Mouse (Mus musculus) heart, postnatal 0 days (tissue): Measurements from ENCODE around the gene Bckdha. TPM values are rescaled to one million over a fixed set of nuclear protein-coding genes. Genes with fewer than 3 reads are reported as not detected.

Source experiments
- ATAC-seq: fragments of 200-750 bp; cut with Nextera tagmentation; 2 replicates; pipeline ENCODE4 v1.8.0; 2017; ENCODE audit warnings: low read depth, moderate number of reproducible peaks, moderate library complexity; ENCODE audit not compliant: insufficient read depth
- DNase-seq: peaks from one replicate; pipeline ENCODE4 v3.0.0-alpha.2; 2016; ENCODE audit warnings: low spot score
- H3K27ac ChIP-seq: fragments of 300-500 bp; sonication (generic); 2 replicates; pipeline ENCODE4 v1.5.1; 2014; ENCODE audit warnings: low read depth, mild to moderate bottlenecking
- H3K27me3 ChIP-seq: fragments of 300-500 bp; sonication (generic); 2 replicates; pipeline ENCODE4 v1.6.1; 2014; ENCODE audit warnings: low read length, mixed read lengths; ENCODE audit not compliant: control insufficient read depth, insufficient read depth
- H3K36me3 ChIP-seq: fragments of 300-500 bp; sonication (generic); replicated peaks from 2 replicates; pipeline ENCODE4 v1.6.1; 2014; ENCODE audit warnings: low read length, mixed read lengths; ENCODE audit not compliant: control insufficient read depth, insufficient read depth
- H3K4me1 ChIP-seq: fragments of 300-500 bp; sonication (generic); 2 replicates; pipeline ENCODE4 v1.6.1; 2014; ENCODE audit warnings: antibody characterized with exemption; ENCODE audit not compliant: control insufficient read depth, insufficient read depth
- H3K4me2 ChIP-seq: fragments of 300-500 bp; sonication (generic); 2 replicates; pipeline ENCODE4 v1.6.1; 2014; ENCODE audit warnings: low read depth, mild to moderate bottlenecking, low read length, moderate library complexity
- H3K4me3 ChIP-seq: fragments of 300-500 bp; sonication (generic); 2 replicates; pipeline ENCODE4 v1.5.1; 2014; ENCODE audit warnings: low read depth, low read length
- H3K9ac ChIP-seq: fragments of 300-500 bp; sonication (generic); replicated peaks from 2 replicates; pipeline ENCODE4 v1.6.1; 2014; ENCODE audit warnings: low read depth, low read length, mixed read lengths
- H3K9me3 ChIP-seq: fragments of 300-500 bp; sonication (generic); replicated peaks from 2 replicates; pipeline ENCODE4 v1.6.1; 2016; ENCODE audit warnings: low read length; ENCODE audit not compliant: control insufficient read depth
- CTCF ChIP-seq: IDR thresholded peaks from 2 replicates; pipeline ENCODE4 v1.5.1; 2016; ENCODE audit warnings: antibody characterized with exemption, control low read depth, low read depth
- EP300 ChIP-seq: IDR thresholded peaks from 2 replicates; pipeline ENCODE4 v1.6.1; 2016; ENCODE audit warnings: antibody characterized with exemption, low read depth
- WGBS: fragments of 180-500 bp; shearing (Covaris S2); extraction: QIAGEN DNeasy Blood & Tissue Kit; methylation state at CpG from one replicate; pipeline ENCODE4 v1.1.7; 2014; 5-methylcytosine and 5-hydroxymethylcytosine counted together
- polyA plus RNA-seq: library from polyadenylated mRNA; unstranded; fragments of >200 nt; fragmentation: Nextera tagmentation; extraction: Ambion mirVana; gene quantifications from 2 replicates; pipeline ENCODE4 v1.2.1, GENCODE M21; 2015
- total RNA-seq: library from RNA; depleted of rRNA; stranded (reverse); fragments of >200 nt; gene quantifications from 2 replicates; pipeline ENCODE4 v1.2.3, GENCODE M21; 2014; ENCODE audit warnings: low replicate concordance

Bckdha gene
- total and polyA plus RNA-seq, 2 experiments from 2014 or later, result 89.5 to 154 TPM

DNA sequence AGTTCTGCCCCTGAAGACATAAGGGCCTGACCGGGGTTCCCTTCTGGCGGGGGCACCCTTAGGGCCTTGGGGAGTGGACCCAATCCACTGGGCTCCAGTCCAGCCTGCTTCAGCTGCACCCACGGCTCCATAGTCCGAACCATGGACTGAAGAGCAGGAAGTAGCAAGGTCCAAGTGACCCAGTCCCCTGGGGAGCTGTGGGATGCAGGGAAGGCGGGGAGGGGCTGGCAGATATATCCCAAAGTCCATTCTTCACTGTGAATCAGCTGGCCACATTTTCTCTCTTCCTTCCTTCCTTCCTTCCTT lies 43.1 kb downstream of the Bckdha start, which contains the start of gene Erich4:
Gene Erich4, minus strand, starts transcription at position 187 of the 306 bp plus-strand sequence.
- Histone ChIP-seq H3K4me1 (peaks cover 8% of the 10 kb centered on the region), H3K4me2 (no peak within 1 kb of the TSS), H3K4me3 (no peak within 1 kb of the TSS), H3K27ac (no peak within 1 kb of the TSS), H3K9me3 (no peaks in the 10 kb centered on the region), H3K27me3 (no peaks in the 10 kb centered on the region), H3K9ac (no peak within 1 kb of the TSS), H3K36me3 (no peaks in the 10 kb centered on the region)
- no peak for ATAC-seq
- TF ChIP-seq EP300, result no peak
- TF ChIP-seq CTCF, result no peak
- WGBS, result 57% methylated on average over 5 of the region's 5 CpGs
- no peak for DNase-seq

DNA sequence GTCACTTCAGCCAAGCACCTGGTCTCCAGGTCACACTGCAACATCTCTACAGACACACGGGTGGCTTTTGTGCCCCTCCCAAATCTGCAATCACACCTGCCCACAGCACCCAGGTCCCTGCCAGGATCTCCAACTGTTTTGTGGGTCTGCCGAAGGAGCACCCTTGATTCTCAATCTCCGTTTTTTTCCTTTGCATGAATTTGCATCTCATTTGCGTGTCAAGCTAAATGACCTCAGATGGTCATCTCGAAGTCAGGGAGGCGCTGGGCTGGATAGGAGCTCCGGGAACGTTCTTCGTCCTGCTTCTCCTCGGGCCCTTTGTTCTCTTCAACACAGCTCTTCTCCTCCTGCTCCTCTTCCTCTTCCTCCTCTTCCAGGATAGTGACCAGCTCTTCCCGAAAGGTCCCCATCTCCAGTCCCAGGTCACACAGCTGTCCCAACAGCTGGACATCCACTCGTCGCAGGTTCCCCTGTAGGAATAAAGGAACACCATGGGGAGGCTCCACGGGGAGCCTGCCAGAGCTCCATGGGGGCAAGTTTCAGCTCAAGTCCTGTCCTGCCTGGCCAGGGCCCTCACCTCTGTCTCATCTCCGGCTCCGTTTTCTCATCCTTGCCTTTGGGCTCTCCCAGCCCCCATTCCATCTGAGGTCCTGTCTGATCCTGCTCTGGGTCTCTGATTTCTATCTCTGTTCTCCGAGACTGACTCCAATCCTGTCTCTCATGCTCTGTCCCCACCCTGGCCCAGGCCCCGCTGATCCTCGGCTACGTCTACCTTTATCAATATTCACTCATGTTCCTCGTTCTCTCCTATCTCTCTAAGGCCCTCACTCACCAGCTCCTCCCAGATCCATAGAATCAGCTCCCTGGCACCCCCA lies 43.7 kb downstream of the Bckdha start:
- ATAC-seq, result no peak
- TF ChIP-seq CTCF (no peak), EP300 (no peak)
- no peaks in the 10 kb centered on the region for H3K9me3 ChIP-seq

DNA sequence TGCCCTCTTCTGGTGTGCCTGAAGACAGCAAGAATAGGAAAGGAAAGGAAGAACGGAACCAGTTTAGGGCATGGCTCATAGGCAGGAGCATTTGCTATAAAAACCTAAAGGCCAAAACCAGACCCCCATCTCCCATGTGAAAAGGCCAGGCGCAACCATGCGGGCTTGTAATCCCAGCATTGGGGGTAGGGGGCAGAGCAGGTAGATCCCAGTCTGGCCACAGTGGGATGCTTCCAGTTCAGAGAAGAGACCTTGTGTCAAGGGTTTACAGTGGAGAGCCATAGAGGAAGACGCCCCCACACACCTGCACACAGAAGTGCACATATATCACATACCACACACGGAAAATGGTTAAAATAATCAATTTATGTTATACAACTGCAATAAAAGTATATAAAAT lies 44.7 kb downstream of the Bckdha start:
- H3K27ac ChIP-seq, result no peak overlapping the region
- H3K36me3 ChIP-seq, result no peaks in the 10 kb centered on the region
- WGBS, result 86% methylated on average over 5 of the region's 5 CpGs
- H3K4me2 ChIP-seq, result no peak overlapping the region
- no peaks in the 10 kb centered on the region for H3K9me3 ChIP-seq
- DNase-seq (no peak), ATAC-seq (no peak)
- no peak overlapping the region for H3K9ac ChIP-seq
- H3K27me3 ChIP-seq, result no peaks in the 10 kb centered on the region
- H3K4me3 ChIP-seq, result no peak overlapping the region
- TF ChIP-seq EP300 (no peak), CTCF (no peak)
- H3K4me1 ChIP-seq, result no peaks in the 10 kb centered on the region; the same call in 1 of the 2 replicates

More for the DNA sequence above, 43.7 kb downstream of the Bckdha start:
- Histone ChIP-seq H3K27ac (no peak overlapping the region), H3K36me3 (no peaks in the 10 kb centered on the region), H3K4me1 (peaks cover 6% of the 10 kb centered on the region), H3K27me3 (no peaks in the 10 kb centered on the region), H3K4me3 (no peak overlapping the region), H3K9ac (no peak overlapping the region), H3K4me2 (no peak overlapping the region)
- DNase-seq, result no peak
- WGBS, result 55% methylated on average over 21 of the region's 21 CpGs

DNA sequence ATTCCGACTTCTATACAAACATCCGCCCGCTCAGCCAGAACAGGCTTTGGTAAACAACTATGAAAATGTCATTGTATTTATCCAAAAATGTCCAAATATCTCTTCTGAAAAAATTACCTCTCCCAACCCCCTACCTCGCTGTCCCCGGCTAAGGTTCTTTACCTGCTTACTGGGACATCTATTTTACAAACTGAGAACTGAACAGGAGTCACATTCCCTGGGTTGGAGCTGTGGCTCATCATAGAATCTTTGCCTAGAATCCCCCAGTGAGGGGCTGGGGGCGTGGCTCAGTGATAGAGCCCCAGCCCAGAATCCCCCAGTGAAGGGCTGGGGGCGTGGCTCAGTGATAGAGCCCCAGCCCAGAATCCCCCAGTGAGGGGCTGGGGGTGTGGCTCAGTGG lies 47.3 kb downstream of the Bckdha start:
- Histone ChIP-seq H3K4me2 (no peak overlapping the region), H3K4me1 (no peaks in the 10 kb centered on the region), H3K36me3 (no peaks in the 10 kb centered on the region), H3K9ac (no peak overlapping the region), H3K4me3 (no peak overlapping the region), H3K27me3 (no peaks in the 10 kb centered on the region), H3K27ac (no peak overlapping the region), H3K9me3 (no peaks in the 10 kb centered on the region)
- no peak for DNase-seq
- ATAC-seq, result no peak
- TF ChIP-seq CTCF (no peak), EP300 (no peak)
- WGBS, result 43% methylated on average over 7 of the region's 7 CpGs

DNA sequence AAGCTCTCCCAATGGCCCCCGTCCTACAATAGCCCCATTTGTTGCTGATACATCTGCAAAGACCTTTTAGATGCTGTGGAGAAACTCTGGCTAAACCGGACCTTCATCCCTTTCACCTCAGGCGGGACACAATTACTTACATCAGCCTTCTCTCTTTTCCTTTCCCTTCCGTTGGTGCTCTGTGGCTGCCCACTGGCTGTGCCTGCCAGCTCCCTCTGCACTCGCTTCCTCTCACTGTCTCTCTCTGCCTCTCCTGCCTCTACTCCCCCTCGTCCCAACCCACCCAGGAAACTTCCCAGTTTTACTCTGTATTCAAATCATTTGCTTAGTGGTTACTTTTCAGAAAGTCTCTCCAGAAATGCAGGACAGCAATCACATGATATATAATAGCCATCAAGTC lies 48.7 kb downstream of the Bckdha start:
- H3K36me3 ChIP-seq, result no peaks in the 10 kb centered on the region
- no peak for ATAC-seq
- H3K9ac ChIP-seq, result no peak overlapping the region
- TF ChIP-seq EP300 (no peak), CTCF (no peak)
- H3K27ac ChIP-seq, result no peak overlapping the region
- H3K4me1 ChIP-seq, result no peaks in the 10 kb centered on the region
- H3K27me3 ChIP-seq, result no peaks in the 10 kb centered on the region
- WGBS, result 29% methylated on average over 6 of the region's 6 CpGs
- no peaks in the 10 kb centered on the region for H3K9me3 ChIP-seq
- H3K4me3 ChIP-seq, result no peak overlapping the region
- no peak for DNase-seq
- no peak overlapping the region for H3K4me2 ChIP-seq

DNA sequence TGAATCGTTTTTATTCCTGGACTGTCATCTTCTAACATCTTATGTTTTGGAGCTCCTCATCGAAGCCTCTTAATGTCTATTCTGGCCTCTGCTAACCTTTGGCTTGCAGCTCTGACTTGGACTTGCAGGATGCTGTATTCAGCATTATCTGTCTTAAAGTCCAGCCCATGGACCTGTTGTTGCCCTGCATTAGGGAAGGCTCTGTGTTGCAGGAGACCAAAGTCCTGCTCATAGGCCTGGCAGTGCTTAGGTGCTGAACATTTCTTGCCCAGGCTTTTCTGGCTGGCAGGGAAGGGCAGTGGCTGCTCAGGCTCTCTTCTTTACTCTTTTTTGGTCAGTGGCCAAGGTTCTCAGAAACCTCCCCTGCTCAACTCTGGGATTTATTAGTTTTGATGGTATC lies 51.6 kb downstream of the Bckdha start:
- no peak for ATAC-seq
- H3K4me2 ChIP-seq, result no peak overlapping the region

More for the DNA sequence above, 51.6 kb downstream of the Bckdha start:
- Histone ChIP-seq H3K4me3 (no peak overlapping the region), H3K27me3 (no peaks in the 10 kb centered on the region), H3K4me1 (no peaks in the 10 kb centered on the region), H3K9ac (no peak overlapping the region), H3K27ac (no peak overlapping the region), H3K36me3 (no peaks in the 10 kb centered on the region), H3K9me3 (no peaks in the 10 kb centered on the region)
- 60% methylated on average over 2 of the region's 2 CpGs for WGBS
- TF ChIP-seq EP300 (no peak), CTCF (no peak)
- no peak for DNase-seq
